Mouse (Mus musculus): ENCODE results near the gene Bcar3. TPM values are rescaled to one million over a fixed set of nuclear protein-coding genes. Genes with fewer than 3 reads are reported as not detected.

The Bcar3 gene
- total and polyA plus RNA-seq, 2 experiments from 2014 or later: 6.3 to 23.8 TPM

GRCm38 (mm10) chr3:122473523-122474034, 179.6 kb downstream of the Bcar3 start:
- H3K27me3 ChIP-seq (ENCODE audit: insufficient read depth, low read length): no peaks in the 10 kb centered on the region
- TF ChIP-seq CTCF (IDR thresholded peaks at IDR 0.05; ENCODE audit: low read depth): no peak
- H3K27ac ChIP-seq: peak overlapping the region; percentile 11; the same call in 1 of the 2 replicates
- ATAC-seq (no peak), DNase-seq (ENCODE audit: low spot score) (no peak)
- no peaks in the 10 kb centered on the region for H3K9me3 ChIP-seq (ENCODE audit: low read length)
- no peaks in the 10 kb centered on the region for H3K36me3 ChIP-seq (ENCODE audit: insufficient read depth, low read length)
- no peak overlapping the region for H3K4me2 ChIP-seq (ENCODE audit: low read depth, low read length)
- H3K9ac ChIP-seq (replicated peaks; ENCODE audit: low read length): no peak overlapping the region
- no peak overlapping the region for H3K4me3 ChIP-seq (ENCODE audit: low read length)
- H3K4me1 ChIP-seq (ENCODE audit: insufficient read depth, low read length): peaks cover 28% of the 10 kb centered on the region
- WGBS: 85% methylated on average over 11 of the region's 11 CpGs

- H3K27me3 ChIP-seq (ENCODE audit: insufficient read depth, low read length): no peaks in the 10 kb centered on the region
- DNase-seq (ENCODE audit: low spot score): no peak
- peak overlapping the region; percentile 11; the same call in 1 of the 2 replicates for H3K27ac ChIP-seq
- peaks cover 28% of the 10 kb centered on the region for H3K4me1 ChIP-seq (ENCODE audit: insufficient read depth, low read length)
- no peak for TF ChIP-seq CTCF (IDR thresholded peaks at IDR 0.05; ENCODE audit: low read depth)
- H3K4me3 ChIP-seq (ENCODE audit: low read length): no peak overlapping the region
- H3K9ac ChIP-seq (replicated peaks; ENCODE audit: low read length): no peak overlapping the region
- ATAC-seq: no peak
- H3K36me3 ChIP-seq (ENCODE audit: insufficient read depth, low read length): no peaks in the 10 kb centered on the region
- H3K9me3 ChIP-seq (ENCODE audit: low read length): no peaks in the 10 kb centered on the region
- H3K4me2 ChIP-seq (ENCODE audit: low read depth, low read length): no peak overlapping the region
- WGBS: 58% methylated on average over 5 of the region's 5 CpGs
Observed at GRCm38 (mm10) chr3:122474067-122474466, 180.1 kb downstream of the Bcar3 start.

GRCm38 (mm10) chr3:122474796-122475195, 180.9 kb downstream of the Bcar3 start:
- Histone ChIP-seq H3K27ac (no peak overlapping the region), H3K27me3 (ENCODE audit: insufficient read depth, low read length) (no peaks in the 10 kb centered on the region), H3K9ac (replicated peaks; ENCODE audit: low read length) (no peak overlapping the region), H3K4me3 (ENCODE audit: low read length) (no peak overlapping the region), H3K4me2 (ENCODE audit: low read depth, low read length) (no peak overlapping the region), H3K4me1 (ENCODE audit: insufficient read depth, low read length) (peaks cover 28% of the 10 kb centered on the region), H3K36me3 (ENCODE audit: insufficient read depth, low read length) (no peaks in the 10 kb centered on the region), H3K9me3 (ENCODE audit: low read length) (no peaks in the 10 kb centered on the region)
- ATAC-seq: no peak
- no peak for TF ChIP-seq CTCF (IDR thresholded peaks at IDR 0.05; ENCODE audit: low read depth)
- no peak for DNase-seq (ENCODE audit: low spot score)
- WGBS: 55% methylated on average over 4 of the region's 4 CpGs

- no peaks in the 10 kb centered on the region for H3K36me3 ChIP-seq (ENCODE audit: insufficient read depth, low read length)
- H3K9me3 ChIP-seq (ENCODE audit: low read length): no peaks in the 10 kb centered on the region
- H3K4me1 ChIP-seq (ENCODE audit: insufficient read depth, low read length): peaks cover 36% of the 10 kb centered on the region
- no peak overlapping the region for H3K4me3 ChIP-seq (ENCODE audit: low read length)
- DNase-seq (ENCODE audit: low spot score) (peak; percentile 81), ATAC-seq (peak; percentile 70)
- no peaks in the 10 kb centered on the region for H3K27me3 ChIP-seq (ENCODE audit: insufficient read depth, low read length)
- no peak overlapping the region for H3K9ac ChIP-seq (replicated peaks; ENCODE audit: low read length)
- peak overlapping the region; percentile 5; the same call in 1 of the 2 replicates for H3K27ac ChIP-seq
- H3K4me2 ChIP-seq (ENCODE audit: low read depth, low read length): no peak overlapping the region
- TF ChIP-seq CTCF (IDR thresholded peaks at IDR 0.05; ENCODE audit: low read depth): no peak
- 28% methylated on average over 1 of the region's 1 CpGs for WGBS
Observed at GRCm38 (mm10) chr3:122475735-122476134, 181.8 kb downstream of the Bcar3 start.

- H3K9me3 ChIP-seq (ENCODE audit: low read length): no peaks in the 10 kb centered on the region
- H3K4me1 ChIP-seq (ENCODE audit: insufficient read depth, low read length): peaks cover 40% of the 10 kb centered on the region
- peak overlapping the region; percentile 5; the same call in 1 of the 2 replicates for H3K27ac ChIP-seq
- H3K36me3 ChIP-seq (ENCODE audit: insufficient read depth, low read length): no peaks in the 10 kb centered on the region
- WGBS: 41% methylated on average over 3 of the region's 3 CpGs
- H3K4me2 ChIP-seq (ENCODE audit: low read depth, low read length): 0 out of 2 replicates have a peak overlapping the region, but pooled peaks have one; percentile 7
- ATAC-seq (no peak; the same call in 1 of the 2 replicates), DNase-seq (ENCODE audit: low spot score) (peak; percentile 62)
- no peak overlapping the region for H3K9ac ChIP-seq (replicated peaks; ENCODE audit: low read length)
- H3K4me3 ChIP-seq (ENCODE audit: low read length): no peak overlapping the region
- no peak for TF ChIP-seq CTCF (IDR thresholded peaks at IDR 0.05; ENCODE audit: low read depth)
- no peaks in the 10 kb centered on the region for H3K27me3 ChIP-seq (ENCODE audit: insufficient read depth, low read length)
Observed at GRCm38 (mm10) chr3:122476656-122477055, 182.7 kb downstream of the Bcar3 start.

- no peak for ATAC-seq
- DNase-seq (ENCODE audit: low spot score): no peak
- no peak overlapping the region for H3K4me3 ChIP-seq (ENCODE audit: low read length)
- no peak for TF ChIP-seq CTCF (IDR thresholded peaks at IDR 0.05; ENCODE audit: low read depth)
- H3K4me2 ChIP-seq (ENCODE audit: low read depth, low read length): no peak overlapping the region
- no peak overlapping the region for H3K9ac ChIP-seq (replicated peaks; ENCODE audit: low read length)
- H3K27ac ChIP-seq: no peak overlapping the region; the same call in 1 of the 2 replicates
- peaks cover 46% of the 10 kb centered on the region for H3K4me1 ChIP-seq (ENCODE audit: insufficient read depth, low read length)
- H3K27me3 ChIP-seq (ENCODE audit: insufficient read depth, low read length): no peaks in the 10 kb centered on the region
- no peaks in the 10 kb centered on the region for H3K9me3 ChIP-seq (ENCODE audit: low read length)
- 55% methylated on average over 8 of the region's 8 CpGs for WGBS
- no peaks in the 10 kb centered on the region for H3K36me3 ChIP-seq (ENCODE audit: insufficient read depth, low read length)
Observed at GRCm38 (mm10) chr3:122477541-122477940, 183.6 kb downstream of the Bcar3 start.

- Histone ChIP-seq H3K27me3 (ENCODE audit: insufficient read depth, low read length) (no peaks in the 10 kb centered on the region), H3K4me1 (ENCODE audit: insufficient read depth, low read length) (peaks cover 53% of the 10 kb centered on the region), H3K27ac (no peak overlapping the region), H3K36me3 (ENCODE audit: insufficient read depth, low read length) (no peaks in the 10 kb centered on the region), H3K9ac (replicated peaks; ENCODE audit: low read length) (no peak overlapping the region), H3K4me3 (ENCODE audit: low read length) (no peak overlapping the region), H3K9me3 (ENCODE audit: low read length) (no peaks in the 10 kb centered on the region), H3K4me2 (ENCODE audit: low read depth, low read length) (no peak overlapping the region)
- DNase-seq (ENCODE audit: low spot score): no peak
- 55% methylated on average over 3 of the region's 3 CpGs for WGBS
- no peak for TF ChIP-seq CTCF (IDR thresholded peaks at IDR 0.05; ENCODE audit: low read depth)
- no peak for ATAC-seq
Observed at GRCm38 (mm10) chr3:122478735-122479134, 184.8 kb downstream of the Bcar3 start.

Measured in hindbrain, postnatal 0 days (tissue).